Mouse (Mus musculus): Measurements from ENCODE around the gene Aldh1a3. TPM values are rescaled to one million over a fixed set of nuclear protein-coding genes. Genes with fewer than 3 reads are reported as not detected.
A peak's percentile ranks its signal among the peaks of the same experiment; 100 is the strongest.

Aldh1a3 gene
- 1 to 10 TPM in 1 of 2 experiments, under 1 TPM in 1; 0.74 to 1.4 TPM for total RNA-seq (2021)
- long read RNA-seq, experiment 1, partial matches to known transcripts: 0 of 1 reads
- long read RNA-seq, experiment 1, other reads (novel, unspliced or antisense): 0 of 1 reads
- long read RNA-seq, experiment 2: 0 reads

DNA sequence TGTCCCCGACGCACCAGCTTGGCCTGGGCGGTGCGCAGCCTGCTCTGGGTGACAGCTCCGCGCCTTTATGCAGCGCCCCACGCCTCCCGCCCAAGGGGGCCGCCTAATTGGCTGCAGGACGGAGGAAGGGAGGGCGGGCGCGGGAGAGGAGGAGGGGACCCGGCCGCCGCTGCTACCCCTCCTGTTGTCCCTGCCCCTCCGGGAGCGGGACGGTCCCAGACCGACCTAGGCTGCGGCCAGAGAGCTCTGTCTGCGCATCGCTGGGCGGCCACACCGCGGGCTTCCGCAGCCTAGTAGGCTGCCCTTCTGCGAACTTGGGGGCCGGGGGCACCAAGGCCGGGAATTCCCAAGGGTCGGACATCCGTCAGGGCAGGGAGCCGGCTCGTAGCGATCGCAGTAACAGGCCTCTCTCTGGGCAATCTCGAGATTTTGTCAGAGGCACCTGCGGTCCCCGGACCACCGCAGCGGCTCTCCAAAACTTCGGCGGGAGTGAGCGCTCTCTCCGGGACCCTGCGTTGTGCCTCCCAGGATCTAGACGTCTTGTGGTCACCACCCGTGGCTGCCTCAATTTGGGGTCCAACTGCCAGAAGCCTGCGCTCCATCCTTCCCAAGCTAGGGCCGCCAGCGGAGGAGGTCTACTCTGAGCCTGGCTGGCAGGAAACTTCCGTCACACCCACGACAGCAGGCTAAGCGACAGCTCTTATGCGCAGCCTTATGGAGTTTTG lies at the start of gene Aldh1a3:
TSS of gene Aldh1a3 (minus strand) at position 81 of the 725 bp plus-strand sequence.
- intact Hi-C loops (cut with DNase I): no loop called here
- DNase-seq: peak in 1 of 2 experiments; percentile 59

GRCm38 (mm10) chr7:66476289-66476688 lies 49.0 kb upstream of the Aldh1a3 start:
- intact Hi-C loops (cut with DNase I): no loop called here

GRCm38 (mm10) chr7:66471641-66472216 lies 44.4 kb upstream of the Aldh1a3 start:
- intact Hi-C loops (cut with DNase I): no loop called here
- no peak for DNase-seq

More at GRCm38 (mm10) chr7:66476289-66476688, 49.0 kb upstream of the Aldh1a3 start:
- DNase-seq: no peak

GRCm38 (mm10) chr7:66466641-66467040 lies 39.3 kb upstream of the Aldh1a3 start:
- no peak for DNase-seq
- intact Hi-C loops (cut with DNase I): no loop called here

GRCm38 (mm10) chr7:66465241-66465640 lies 37.9 kb upstream of the Aldh1a3 start:
- intact Hi-C loops (cut with DNase I): no loop called here
- DNase-seq: no peak

GRCm38 (mm10) chr7:66463081-66463480 lies 35.8 kb upstream of the Aldh1a3 start:
- intact Hi-C loops (cut with DNase I): no loop called here

GRCm38 (mm10) chr7:66451622-66452295 lies 24.4 kb upstream of the Aldh1a3 start:
- intact Hi-C loops (cut with DNase I): no loop called here
- DNase-seq: no peak

More at GRCm38 (mm10) chr7:66463081-66463480, 35.8 kb upstream of the Aldh1a3 start:
- DNase-seq: no peak

DNA sequence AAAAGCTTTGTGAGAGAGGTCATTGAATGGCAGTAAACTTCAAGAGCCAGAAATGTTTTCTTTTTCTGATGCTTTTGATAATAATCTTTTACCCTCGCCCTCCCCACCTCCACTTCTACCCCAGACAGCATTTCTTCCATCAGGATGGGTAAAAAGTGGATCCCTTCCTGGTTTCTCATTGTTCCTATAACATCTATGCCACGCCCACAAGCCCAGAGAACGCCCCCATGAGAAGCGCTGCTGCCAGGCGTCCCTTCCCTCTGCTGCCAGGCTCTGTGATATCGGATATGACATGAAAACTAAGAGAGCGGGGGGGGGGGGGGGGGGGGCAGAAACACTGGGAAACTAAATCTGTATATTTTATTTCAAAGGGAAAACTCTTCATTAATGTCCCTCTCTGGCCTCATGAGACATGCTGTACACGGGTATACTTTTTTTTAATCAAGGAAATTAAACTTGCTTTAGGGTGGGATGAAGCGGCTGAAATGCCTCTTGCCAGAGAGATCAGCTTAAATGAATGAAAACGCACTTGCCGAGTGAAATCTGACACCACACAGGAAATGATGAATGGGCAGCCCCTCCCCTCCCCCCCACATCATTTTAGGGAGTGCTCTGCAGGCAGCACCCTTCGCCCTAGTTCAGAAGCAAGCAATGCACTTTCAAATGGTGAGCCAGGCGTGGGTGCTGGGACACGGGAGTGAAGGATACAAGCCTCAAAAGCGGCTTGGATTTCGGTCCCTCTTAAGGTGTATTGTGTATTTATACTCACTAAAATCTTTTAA lies 22.8 kb upstream of the Aldh1a3 start:
- DNase-seq: no peak
- intact Hi-C loops (cut with DNase I): no loop called here

- no peak for DNase-seq
- intact Hi-C loops (cut with DNase I): no loop called here
Observed at GRCm38 (mm10) chr7:66448786-66449540, 21.6 kb upstream of the Aldh1a3 start.

GRCm38 (mm10) chr7:66448304-66448703 lies 21.0 kb upstream of the Aldh1a3 start:
- intact Hi-C loops (cut with DNase I): no loop called here
- no peak for DNase-seq

GRCm38 (mm10) chr7:66446860-66447259 lies 19.5 kb upstream of the Aldh1a3 start:
- DNase-seq: no peak
- intact Hi-C loops (cut with DNase I): no loop called here

- no peak for DNase-seq
Observed at GRCm38 (mm10) chr7:66445117-66445905, 18.0 kb upstream of the Aldh1a3 start.

GRCm38 (mm10) chr7:66444706-66445105 lies 17.4 kb upstream of the Aldh1a3 start:
- intact Hi-C loops (cut with DNase I): no loop called here
- no peak for DNase-seq

More at GRCm38 (mm10) chr7:66445117-66445905, 18.0 kb upstream of the Aldh1a3 start:
- intact Hi-C loops (cut with DNase I): no loop called here

- DNase-seq: no peak
Observed at GRCm38 (mm10) chr7:66442501-66443369, 15.4 kb upstream of the Aldh1a3 start.

DNA sequence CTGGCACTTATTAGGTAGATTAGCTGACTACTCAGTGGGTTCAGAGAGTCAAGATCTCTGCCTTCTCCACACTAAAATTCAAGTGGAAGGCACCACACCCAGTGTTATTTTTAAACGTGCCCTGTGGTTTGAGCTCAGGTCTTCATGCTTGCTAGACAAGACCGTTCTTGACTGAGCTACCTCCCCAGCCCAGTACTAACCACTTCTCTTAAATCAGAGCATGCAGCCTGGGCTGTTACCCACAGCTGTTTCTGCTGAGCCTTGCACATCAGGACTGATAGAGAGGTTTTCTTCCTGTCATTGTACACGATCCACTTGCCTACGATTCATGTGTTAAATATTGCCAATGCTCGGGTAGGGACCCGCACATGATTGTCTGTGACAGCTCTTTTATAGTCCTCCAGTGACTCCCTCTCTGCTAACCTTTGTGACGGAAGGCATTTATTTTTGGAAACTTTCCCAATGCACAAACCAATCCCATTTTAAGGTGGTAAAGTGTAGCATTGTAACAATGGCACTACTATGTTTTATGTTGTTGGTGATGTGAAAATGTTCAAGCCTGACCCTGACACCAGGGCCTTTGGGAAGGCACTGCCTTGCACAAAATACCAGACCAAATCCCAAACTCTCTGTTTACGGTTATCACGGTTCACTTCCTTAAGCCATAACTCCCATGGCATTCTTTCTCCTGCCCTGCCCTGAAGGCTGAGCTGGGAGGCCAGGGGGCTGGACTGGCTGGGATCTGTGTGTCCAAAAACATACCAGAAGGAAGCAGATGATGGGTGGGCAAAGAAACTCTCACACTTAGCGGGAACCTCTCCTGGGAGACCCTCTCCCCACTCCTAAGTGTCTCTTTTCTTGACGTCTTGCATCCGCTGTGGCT lies 11.7 kb upstream of the Aldh1a3 start:
- DNase-seq: no peak
- intact Hi-C loops (cut with DNase I): no loop called here

More at GRCm38 (mm10) chr7:66442501-66443369, 15.4 kb upstream of the Aldh1a3 start:
- intact Hi-C loops (cut with DNase I): no loop called here

GRCm38 (mm10) chr7:66434453-66434935 lies 7.2 kb upstream of the Aldh1a3 start:
- DNase-seq: peak in 1 of 2 experiments; percentile 48

GRCm38 (mm10) chr7:66427053-66427436 lies 272 bp downstream of the Aldh1a3 start:
- DNase-seq: no peak
- intact Hi-C loops (cut with DNase I): no loop called here

More at GRCm38 (mm10) chr7:66434453-66434935, 7.2 kb upstream of the Aldh1a3 start:
- intact Hi-C loops (cut with DNase I): loop anchor here (1.0 kb wide), 1 partner anchor 227 kb away; no protein-coding TSS in a partner anchor

Measured in gastrocnemius, postnatal 36 days (tissue).